Mouse (Mus musculus) liver, adult 2 months (tissue): ENCODE results near the gene 3110082J24Rik. TPM values are rescaled to one million over a fixed set of nuclear protein-coding genes. Genes with fewer than 3 reads are reported as not detected.

Experiments
- DNase-seq: peaks from one replicate; pipeline ENCODE4 v3.0.0-alpha.2; 2011; ENCODE audit warnings: low read depth, low spot score; ENCODE audit errors: extremely low read depth
- H3K27ac ChIP-seq: fragments of 200-500 bp; replicated peaks from 2 replicates; pipeline ENCODE4 v1.5.1; 2012; ENCODE audit warnings: low read depth, mild to moderate bottlenecking, control low read depth, inconsistent platforms, low read length; ENCODE audit not compliant: insufficient read depth
- H3K27me3 ChIP-seq: fragments of 200-500 bp; 2 replicates; pipeline ENCODE4 v1.6.1; 2012; ENCODE audit warnings: mild to moderate bottlenecking, moderate library complexity, low read length, inconsistent platforms; ENCODE audit not compliant: control insufficient read depth, insufficient read depth
- H3K36me3 ChIP-seq: fragments of 200-500 bp; 2 replicates; pipeline ENCODE4 v1.6.1; 2012; ENCODE audit warnings: low read length, inconsistent platforms; ENCODE audit not compliant: control insufficient read depth, insufficient read depth
- H3K4me1 ChIP-seq: fragments of 200-500 bp; 2 replicates; pipeline ENCODE4 v1.6.1; 2011; ENCODE audit warnings: low read length; ENCODE audit not compliant: control insufficient read depth, insufficient read depth
- H3K4me3 ChIP-seq: fragments of 200-500 bp; 2 replicates; pipeline ENCODE4 v1.5.1; 2011; ENCODE audit warnings: low read depth, mild to moderate bottlenecking, control low read depth, low read length, moderate library complexity; ENCODE audit not compliant: insufficient read depth
- H3K79me2 ChIP-seq: fragments of 200-500 bp; 2 replicates; pipeline ENCODE4 v1.6.1; 2012; ENCODE audit warnings: inconsistent platforms, mild to moderate bottlenecking, low read length, moderate library complexity; ENCODE audit not compliant: control insufficient read depth, insufficient read depth
- H3K9ac ChIP-seq: fragments of 200-500 bp; 2 replicates; pipeline ENCODE4 v1.6.1; 2012; ENCODE audit warnings: low read depth, mild to moderate bottlenecking, control low read depth, inconsistent platforms, low read length
- CTCF ChIP-seq: fragments of 200-500 bp; IDR thresholded peaks from 2 replicates; pipeline ENCODE4 v1.5.1; 2011; ENCODE audit warnings: low read depth, low read length, control low read depth
- POLR2A ChIP-seq: fragments of 200-500 bp; IDR thresholded peaks from 2 replicates; pipeline ENCODE4 v1.6.1; 2011; ENCODE audit warnings: low read length, control low read depth; ENCODE audit not compliant: insufficient read depth; ENCODE audit errors: extremely low read depth
- WGBS: fragments of 180-500 bp; shearing (Covaris S2); methylation state at CpG from one replicate; pipeline ENCODE4 v1.1.7; 2018; 5-methylcytosine and 5-hydroxymethylcytosine counted together
- polyA plus RNA-seq: library from polyadenylated mRNA; depleted of rRNA; stranded (reverse); fragments of >200 nt; gene quantifications from 2 replicates; pipeline ENCODE4 v1.2.3, GENCODE M21; 2012
- total RNA-seq: library from RNA; depleted of rRNA; stranded (reverse); fragments of >200 nt; gene quantifications from 2 replicates; pipeline ENCODE4 v1.2.3, GENCODE M21; 2014

The 3110082J24Rik gene
- total and polyA plus RNA-seq, 2 experiments = not detected

DNA sequence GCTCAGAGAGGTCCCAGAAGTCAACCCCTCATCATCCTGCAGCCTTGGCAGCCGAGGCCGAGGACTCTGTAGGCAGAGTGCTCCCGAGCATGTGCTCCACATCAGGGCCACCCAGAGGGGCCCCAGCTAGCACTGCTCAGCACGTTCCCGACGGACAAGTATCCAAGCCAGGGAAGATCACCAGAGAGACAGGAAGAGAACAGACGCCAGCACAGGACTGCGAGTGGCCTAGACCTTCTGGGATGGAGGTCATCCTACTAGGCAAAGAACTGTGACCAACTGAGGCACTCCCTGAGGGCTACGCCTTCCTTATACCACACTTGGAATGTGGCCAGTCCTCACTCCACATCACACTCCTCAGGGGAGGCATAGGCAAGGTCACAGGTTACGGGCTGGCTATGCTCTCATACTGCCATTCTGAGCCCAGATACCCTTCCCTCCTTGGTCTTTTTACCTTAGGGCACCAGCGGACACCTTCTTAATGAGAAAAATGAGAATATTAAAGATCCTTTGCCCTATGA, 29.9 kb upstream of the 3110082J24Rik start:
- no peak for TF ChIP-seq CTCF
- no peak for TF ChIP-seq POLR2A
- H3K4me1 ChIP-seq = peaks cover under 1% of the 10 kb centered on the region; the same call in 1 of the 2 replicates
- H3K27ac ChIP-seq = no peak overlapping the region
- no peaks in the 10 kb centered on the region for H3K27me3 ChIP-seq
- H3K9ac ChIP-seq = no peak overlapping the region
- no peak for DNase-seq
- peaks cover 60% of the 10 kb centered on the region for H3K36me3 ChIP-seq
- no peak overlapping the region for H3K4me3 ChIP-seq
- H3K79me2 ChIP-seq = 0 out of 2 replicates have a peak, but pooled peaks cover under 1% of the 10 kb centered on the region
- WGBS = 93% methylated on average over 11 of the region's 11 CpGs

DNA sequence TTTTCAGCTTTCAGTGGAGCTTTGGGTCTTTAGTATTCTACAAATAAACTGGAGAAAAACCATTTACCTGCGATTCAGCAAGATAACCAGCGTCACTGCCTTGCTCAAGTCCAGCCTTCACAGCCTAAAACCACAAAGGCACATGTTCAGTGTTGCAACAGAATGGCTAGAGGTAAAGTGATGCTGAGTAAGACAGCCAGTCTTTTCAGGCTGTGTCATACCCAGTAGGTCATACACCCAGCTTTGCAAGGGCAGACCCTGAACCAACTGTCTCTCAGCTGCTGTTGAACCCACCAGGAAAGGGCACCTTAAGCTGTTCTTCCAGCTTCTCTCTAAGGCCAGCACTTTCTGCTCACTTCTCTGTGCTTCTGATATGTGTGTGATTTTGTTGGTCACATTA, 26.3 kb upstream of the 3110082J24Rik start:
- 87% methylated on average over 2 of the region's 2 CpGs for WGBS
- Histone ChIP-seq H3K4me3 (no peak overlapping the region), H3K4me1 (no peaks in the 10 kb centered on the region), H3K36me3 (peaks cover 69% of the 10 kb centered on the region), H3K9ac (no peak overlapping the region), H3K27me3 (no peaks in the 10 kb centered on the region), H3K27ac (no peak overlapping the region), H3K79me2 (no peaks in the 10 kb centered on the region)
- TF ChIP-seq CTCF = no peak
- no peak for DNase-seq

DNA sequence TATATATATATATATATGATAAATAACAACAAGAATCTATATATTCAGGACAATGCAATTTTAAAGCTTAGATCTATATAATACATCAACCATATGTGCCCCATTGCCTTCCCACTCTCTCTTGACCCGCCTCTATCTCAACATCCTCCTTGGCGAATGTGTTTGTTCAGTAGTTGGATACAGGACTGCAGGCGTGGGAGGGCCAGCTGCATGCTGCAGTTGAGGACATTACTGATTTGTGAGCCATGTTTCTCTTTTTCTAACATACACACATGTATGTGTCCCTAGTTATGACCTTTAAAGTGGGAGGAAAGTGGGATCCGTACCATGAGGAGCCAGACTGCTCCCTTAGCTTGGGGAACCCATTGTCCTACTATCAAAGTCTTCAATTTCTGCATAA, 25.4 kb upstream of the 3110082J24Rik start:
- Histone ChIP-seq H3K9ac (no peak overlapping the region), H3K4me3 (no peak overlapping the region), H3K27ac (no peak overlapping the region), H3K27me3 (no peaks in the 10 kb centered on the region), H3K36me3 (peaks cover 75% of the 10 kb centered on the region), H3K4me1 (no peaks in the 10 kb centered on the region), H3K79me2 (no peaks in the 10 kb centered on the region)
- DNase-seq = no peak
- 92% methylated on average over 4 of the region's 4 CpGs for WGBS
- TF ChIP-seq POLR2A = no peak
- no peak for TF ChIP-seq CTCF

DNA sequence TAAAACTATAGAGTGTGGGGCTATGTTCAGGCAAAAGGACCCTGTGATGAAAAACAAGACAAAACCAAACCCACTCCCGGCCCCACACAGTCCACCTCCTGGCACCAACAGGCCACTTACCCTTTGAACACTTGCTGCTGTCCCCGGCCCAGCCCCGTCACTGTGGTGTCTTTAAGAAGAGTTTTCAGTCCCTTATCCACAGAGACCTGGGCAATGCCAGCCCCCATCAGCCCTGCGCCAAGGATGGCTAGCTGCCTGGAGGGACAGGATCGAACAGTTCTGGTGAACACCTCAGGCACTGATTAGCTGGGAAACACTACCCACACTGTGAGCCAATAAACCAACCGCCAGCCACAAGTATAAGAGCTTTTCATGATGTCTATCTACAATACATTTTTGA, 22.8 kb upstream of the 3110082J24Rik start:
- no peak for DNase-seq
- H3K79me2 ChIP-seq = no peaks in the 10 kb centered on the region
- H3K4me3 ChIP-seq = no peak overlapping the region
- H3K9ac ChIP-seq = no peak overlapping the region
- peaks cover 77% of the 10 kb centered on the region for H3K36me3 ChIP-seq
- TF ChIP-seq CTCF = no peak
- no peak for TF ChIP-seq POLR2A
- no peaks in the 10 kb centered on the region for H3K4me1 ChIP-seq
- WGBS = 78% methylated on average over 6 of the region's 6 CpGs
- H3K27ac ChIP-seq = no peak overlapping the region
- no peaks in the 10 kb centered on the region for H3K27me3 ChIP-seq

DNA sequence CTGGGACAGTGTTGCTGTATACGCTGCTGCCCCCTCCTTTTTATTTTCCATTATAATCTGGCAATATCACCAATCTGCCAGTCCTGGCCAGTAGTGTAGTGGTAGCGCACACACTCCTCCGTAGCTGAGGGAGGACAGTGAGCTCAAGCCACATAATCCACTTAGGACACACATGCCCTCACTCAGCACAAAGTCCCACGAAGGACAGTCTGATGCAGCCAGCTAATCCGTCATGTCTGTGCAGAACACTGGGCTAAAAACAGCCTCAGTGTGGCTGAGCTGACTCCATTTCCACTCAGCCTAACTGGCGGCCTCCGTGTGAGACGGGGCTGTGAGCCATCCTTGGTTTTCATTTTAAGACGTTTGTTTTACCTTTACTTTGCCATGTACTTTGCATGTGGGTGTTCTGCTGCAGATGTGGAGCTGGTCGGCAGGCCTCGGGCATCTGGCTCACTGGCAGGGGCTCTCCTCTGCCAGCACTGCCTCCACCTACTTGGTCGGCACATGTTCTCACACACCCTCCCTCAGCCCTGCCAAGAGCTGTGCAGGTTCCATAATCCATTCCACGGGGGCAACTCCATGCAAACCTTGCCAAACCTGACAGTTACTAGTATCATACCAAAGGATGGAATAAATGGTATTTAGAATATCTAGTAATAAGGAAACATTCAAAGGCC, 22.2 kb upstream of the 3110082J24Rik start:
- no peak for TF ChIP-seq CTCF
- no peaks in the 10 kb centered on the region for H3K27me3 ChIP-seq
- no peak overlapping the region for H3K27ac ChIP-seq
- H3K36me3 ChIP-seq = peaks cover 77% of the 10 kb centered on the region
- DNase-seq = no peak
- no peak overlapping the region for H3K9ac ChIP-seq
- no peaks in the 10 kb centered on the region for H3K4me1 ChIP-seq
- 82% methylated on average over 13 of the region's 13 CpGs for WGBS
- no peaks in the 10 kb centered on the region for H3K79me2 ChIP-seq
- no peak overlapping the region for H3K4me3 ChIP-seq

DNA sequence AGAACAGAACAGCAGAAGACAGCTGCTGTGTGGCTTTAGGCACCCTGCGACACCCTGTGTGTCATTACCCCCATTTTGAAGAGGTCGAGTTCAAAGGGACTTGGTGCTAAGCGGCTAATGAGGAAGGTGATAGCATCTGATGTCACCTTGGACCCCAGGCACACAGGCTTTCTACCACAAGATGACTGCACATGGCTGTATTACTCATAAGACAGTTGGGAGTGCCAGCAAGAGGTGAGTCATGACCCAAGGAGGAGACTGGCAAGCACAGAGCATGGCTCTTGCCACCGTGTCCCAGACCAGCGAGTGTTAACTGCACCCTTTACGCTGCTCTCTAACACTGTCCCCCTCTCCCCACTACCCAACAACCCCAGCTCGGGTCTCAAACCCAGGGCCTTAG, 20.9 kb upstream of the 3110082J24Rik start:
- no peak for DNase-seq
- Histone ChIP-seq H3K27ac (no peak overlapping the region), H3K4me3 (no peak overlapping the region), H3K79me2 (no peaks in the 10 kb centered on the region), H3K4me1 (no peaks in the 10 kb centered on the region), H3K9ac (no peak overlapping the region), H3K27me3 (no peaks in the 10 kb centered on the region), H3K36me3 (peaks cover 80% of the 10 kb centered on the region)
- no peak for TF ChIP-seq POLR2A
- 84% methylated on average over 7 of the region's 7 CpGs for WGBS
